In the genomic region with DNA sequence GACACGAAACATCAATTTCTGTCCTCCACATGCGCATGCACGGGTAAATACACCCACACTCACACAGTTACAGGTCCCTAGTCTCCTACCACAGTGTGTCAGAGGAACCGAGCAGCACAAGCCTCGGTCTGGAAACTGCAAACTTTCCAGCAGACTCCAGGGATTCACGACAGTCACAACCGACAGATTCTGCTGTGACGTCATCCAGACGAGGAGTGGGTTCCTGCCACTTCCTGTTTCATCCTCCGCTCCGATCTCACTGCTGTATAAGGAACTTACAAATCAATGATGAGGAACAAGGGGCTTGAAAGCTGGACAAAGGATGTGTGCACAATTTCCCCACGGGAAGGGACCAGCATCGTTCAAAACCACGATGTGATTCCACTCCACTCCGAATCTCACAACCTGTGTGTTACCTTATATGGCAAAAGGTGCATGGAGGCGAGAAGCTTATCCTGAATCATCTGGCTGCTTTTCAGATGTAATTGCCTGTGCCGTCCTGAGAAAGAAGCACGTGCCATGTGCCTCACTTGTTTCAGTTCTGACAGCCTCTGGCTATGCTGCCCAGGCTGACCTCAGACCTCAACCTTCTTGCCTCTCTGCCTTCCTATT, we compare ENCODE assay signal across 8 mouse cellular contexts. TPM values are rescaled to one million over a fixed set of nuclear protein-coding genes. Genes with fewer than 3 reads are reported as not detected.
DNase-seq lines count a peak whose midpoint lies in the region; ATAC-seq and TF ChIP-seq lines count a peak whose summit lies in the region.

No protein-coding gene starts in this region.

- TF ChIP-seq CTCF in C2C12 (IDR thresholded peaks at IDR 0.05; ENCODE audit: control insufficient read depth, insufficient read depth, insufficient read length) = no peak

- no peaks in the 10 kb centered on the region for H3K79me3 ChIP-seq in C2C12 (ENCODE audit: low read depth)

- H3K36me3 ChIP-seq in C2C12 (ENCODE audit: control insufficient read depth, insufficient read depth) = no peaks in the 10 kb centered on the region
- no peaks in the 10 kb centered on the region for H3K36me3 ChIP-seq in splenic B cell, adult 2 months (ENCODE audit: control insufficient read depth, insufficient read depth, low read length, poor library complexity, severe bottlenecking)

- peak; percentile 61 for DNase-seq in MN1 (ENCODE audit: low spot score)
- DNase-seq in frontal cortex, postnatal 14 days (ENCODE audit: low spot score in 2 of 2) = peak; percentile 42 to 53
- DNase-seq in layer of hippocampus, postnatal 36 days = peak; percentile 60 to 67
- DNase-seq in splenic B cell, adult 2 months (ENCODE audit: low read depth, low spot score) = peak; percentile 77
- no peak for DNase-seq in adrenal gland, postnatal 36 days
- no peak for DNase-seq in c-Kit-positive CD71-positive TER-119-positive erythroid progenitor cells, embryonic 14.5 days (ENCODE audit: low spot score)

- H3K79me2 ChIP-seq in C2C12 (ENCODE audit: control insufficient read depth, insufficient read depth) = no peaks in the 10 kb centered on the region

- H3K27me3 ChIP-seq in C2C12 (ENCODE audit: control insufficient read depth, insufficient read depth, insufficient read length) = no peaks in the 10 kb centered on the region
- H3K27me3 ChIP-seq in splenic B cell, adult 2 months (ENCODE audit: control insufficient read depth, insufficient read depth, low read length, poor library complexity, severe bottlenecking) = no peaks in the 10 kb centered on the region

- peak overlapping the region; percentile 19 for H3ac ChIP-seq in C2C12 (ENCODE audit: control insufficient read depth, insufficient read length, low read depth)

- H3K4me3 ChIP-seq in C2C12 (ENCODE audit: insufficient read depth, poor library complexity, severe bottlenecking) = no peak overlapping the region

- peak; percentile 86 for ATAC-seq in megakaryocyte, adult 5-6 weeks (ENCODE audit: poor library complexity, severe bottlenecking)

TF ChIP-seq in C2C12, 6 proteins besides CTCF, POLR2A, EP300 and RAD21:
- TF ChIP-seq MAX (IDR thresholded peaks at IDR 0.05) = peak; percentile 78
- TF ChIP-seq FOSL1 (IDR thresholded peaks at IDR 0.05; ENCODE audit: insufficient read depth, low read length, poor library complexity, severe bottlenecking) = no peak
- TF ChIP-seq CEBPB (IDR thresholded peaks at IDR 0.05; ENCODE audit: low read depth) = no peak
- peak; percentile 40 for TF ChIP-seq USF1 (IDR thresholded peaks at IDR 0.05; ENCODE audit: low read depth)
- TF ChIP-seq MYOG (IDR thresholded peaks at IDR 0.05; ENCODE audit: control insufficient read depth, extremely low read depth, insufficient read length) = no peak
TF ChIP-seq in C2C12: peak in this region for 2.

RNA-seq across cellular contexts. Expression of a gene that starts 14.6 kb away (rescaled TPM):
- 35.0 TPM for polyA plus RNA-seq in C2C12 (2012; fragmentation: generic; extraction: Trizol)
- total RNA-seq in layer of hippocampus, postnatal 36 days (2021) = 100 to 1,000 TPM; 106 to 122 TPM
- total RNA-seq in megakaryocyte, adult 5-6 weeks (2015) = 61.6 and 69.6 TPM in 2 replicates
- 77.3 and 80.9 TPM in 2 replicates for total RNA-seq in megakaryocyte, adult 5-6 weeks (2017)
- total RNA-seq in adrenal gland, postnatal 36 days (2021) = 10 to 100 TPM; 93.4 to 99.0 TPM

RNA-seq across cellular contexts. Expression of a gene that starts 21.9 kb away (rescaled TPM):
- polyA plus RNA-seq in C2C12 (2012; fragmentation: generic; extraction: Trizol) = 91.0 TPM
- total RNA-seq in layer of hippocampus, postnatal 36 days (2021) = 100 to 1,000 TPM; 230 to 261 TPM
- 255 and 299 TPM in 2 replicates for total RNA-seq in megakaryocyte, adult 5-6 weeks (2015)
- 203 and 252 TPM in 2 replicates for total RNA-seq in megakaryocyte, adult 5-6 weeks (2017)
- total RNA-seq in adrenal gland, postnatal 36 days (2021) = 100 to 1,000 TPM; 309 to 376 TPM

Comparison
In these comparisons a context has a peak if more than half of its experiments do, and no peak if none do; other contexts are left out.
1. DNase-seq: peak in MN1 (single experiment), frontal cortex, postnatal 14 days (2 of 2), layer of hippocampus, postnatal 36 days (2 of 2) and splenic B cell, adult 2 months (single experiment); none in adrenal gland, postnatal 36 days (0 of 2) and c-Kit-positive CD71-positive TER-119-positive erythroid progenitor cells, embryonic 14.5 days (single experiment).